Mouse (Mus musculus): Measurements from ENCODE around the gene Dbndd1. TPM values are rescaled to one million over a fixed set of nuclear protein-coding genes. Genes with fewer than 3 reads are reported as not detected.

The Dbndd1 gene
- polyA plus RNA-seq, 1 experiment from 2014 or later, result 3.2 TPM

- H3K4me2 ChIP-seq, result no peak overlapping the region
- no peaks in the 10 kb centered on the region; the same call in 1 of the 2 replicates for H3K9me3 ChIP-seq (replicated peaks; ENCODE audit: control insufficient read depth, low read length)
- H3K9ac ChIP-seq (ENCODE audit: low read depth, low read length), result no peak overlapping the region
- H3K4me3 ChIP-seq (ENCODE audit: low read depth, low read length), result no peak overlapping the region
- no peaks in the 10 kb centered on the region for H3K4me1 ChIP-seq (ENCODE audit: control insufficient read depth, insufficient read depth, low read length)
- H3K36me3 ChIP-seq (ENCODE audit: control insufficient read depth, insufficient read depth, low read length), result peaks cover 49% of the 10 kb centered on the region
- 93% methylated on average over 6 of the region's 6 CpGs for WGBS (ENCODE audit: insufficient replicate concordance)
- H3K27me3 ChIP-seq (ENCODE audit: control insufficient read depth, insufficient read depth, low read length), result no peaks in the 10 kb centered on the region
- no peak overlapping the region for H3K27ac ChIP-seq (ENCODE audit: low read depth, low read length)
- no peak for ATAC-seq (replicated peaks; ENCODE audit: insufficient number of reproducible peaks, low FRiP score, low TSS enrichment)
These were observed 11.3 kb downstream of the Dbndd1 start for GRCm38 (mm10) chr8:123503801-123504467.

- ATAC-seq (replicated peaks; ENCODE audit: insufficient number of reproducible peaks, low FRiP score, low TSS enrichment), result no peak
- H3K36me3 ChIP-seq (ENCODE audit: control insufficient read depth, insufficient read depth, low read length), result peaks cover 52% of the 10 kb centered on the region
These were observed 13.1 kb downstream of the Dbndd1 start for GRCm38 (mm10) chr8:123502192-123502591.

DNA sequence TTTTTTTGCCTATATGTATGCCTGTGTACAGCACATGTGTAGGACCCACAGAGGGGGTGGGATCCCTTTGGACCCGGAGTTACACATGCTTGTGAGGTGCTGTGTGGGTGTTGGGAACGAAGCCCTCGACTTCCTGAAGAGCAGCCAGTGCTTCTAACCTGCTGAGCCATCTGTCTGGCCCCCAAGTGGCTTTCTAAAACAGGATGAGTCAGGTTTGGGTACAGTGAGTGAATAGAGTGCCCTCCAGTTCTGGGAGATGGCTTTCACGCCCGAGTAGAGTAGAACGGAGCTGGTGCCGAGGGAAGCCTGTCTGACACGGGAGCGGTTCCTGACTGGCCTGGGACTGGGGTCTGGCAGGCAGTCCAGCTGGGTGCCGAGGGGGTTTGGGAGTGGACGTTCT, 15.7 kb downstream of the Dbndd1 start:
- H3K36me3 ChIP-seq (ENCODE audit: control insufficient read depth, insufficient read depth, low read length), result peaks cover 62% of the 10 kb centered on the region
- no peak for ATAC-seq (replicated peaks; ENCODE audit: insufficient number of reproducible peaks, low FRiP score, low TSS enrichment)
- no peak overlapping the region for H3K4me2 ChIP-seq
- no peaks in the 10 kb centered on the region; the same call in 1 of the 2 replicates for H3K9me3 ChIP-seq (replicated peaks; ENCODE audit: control insufficient read depth, low read length)
- H3K4me3 ChIP-seq (ENCODE audit: low read depth, low read length), result no peak overlapping the region
- no peak overlapping the region for H3K9ac ChIP-seq (ENCODE audit: low read depth, low read length)
- H3K27me3 ChIP-seq (ENCODE audit: control insufficient read depth, insufficient read depth, low read length), result no peaks in the 10 kb centered on the region
- H3K27ac ChIP-seq (ENCODE audit: low read depth, low read length), result no peak overlapping the region
- H3K4me1 ChIP-seq (ENCODE audit: control insufficient read depth, insufficient read depth, low read length), result no peaks in the 10 kb centered on the region
- 92% methylated on average over 11 of the region's 11 CpGs for WGBS (ENCODE audit: insufficient replicate concordance)

More at GRCm38 (mm10) chr8:123502192-123502591, 13.1 kb downstream of the Dbndd1 start:
- Histone ChIP-seq H3K4me2 (no peak overlapping the region), H3K9ac (ENCODE audit: low read depth, low read length) (no peak overlapping the region), H3K27ac (ENCODE audit: low read depth, low read length) (no peak overlapping the region), H3K4me1 (ENCODE audit: control insufficient read depth, insufficient read depth, low read length) (no peaks in the 10 kb centered on the region), H3K9me3 (replicated peaks; ENCODE audit: control insufficient read depth, low read length) (no peaks in the 10 kb centered on the region; the same call in 1 of the 2 replicates), H3K27me3 (ENCODE audit: control insufficient read depth, insufficient read depth, low read length) (no peaks in the 10 kb centered on the region), H3K4me3 (ENCODE audit: low read depth, low read length) (no peak overlapping the region)
- 94% methylated on average over 5 of the region's 5 CpGs for WGBS (ENCODE audit: insufficient replicate concordance)

GRCm38 (mm10) chr8:123498963-123499362, 16.3 kb downstream of the Dbndd1 start:
- Histone ChIP-seq H3K9ac (ENCODE audit: low read depth, low read length) (no peak overlapping the region), H3K27me3 (ENCODE audit: control insufficient read depth, insufficient read depth, low read length) (no peaks in the 10 kb centered on the region), H3K4me1 (ENCODE audit: control insufficient read depth, insufficient read depth, low read length) (no peaks in the 10 kb centered on the region), H3K36me3 (ENCODE audit: control insufficient read depth, insufficient read depth, low read length) (peaks cover 65% of the 10 kb centered on the region), H3K9me3 (replicated peaks; ENCODE audit: control insufficient read depth, low read length) (no peaks in the 10 kb centered on the region; the same call in 1 of the 2 replicates), H3K4me3 (ENCODE audit: low read depth, low read length) (no peak overlapping the region), H3K4me2 (no peak overlapping the region), H3K27ac (ENCODE audit: low read depth, low read length) (no peak overlapping the region)
- WGBS (ENCODE audit: insufficient replicate concordance), result 84% methylated on average over 11 of the region's 11 CpGs
- no peak for ATAC-seq (replicated peaks; ENCODE audit: insufficient number of reproducible peaks, low FRiP score, low TSS enrichment)

DNA sequence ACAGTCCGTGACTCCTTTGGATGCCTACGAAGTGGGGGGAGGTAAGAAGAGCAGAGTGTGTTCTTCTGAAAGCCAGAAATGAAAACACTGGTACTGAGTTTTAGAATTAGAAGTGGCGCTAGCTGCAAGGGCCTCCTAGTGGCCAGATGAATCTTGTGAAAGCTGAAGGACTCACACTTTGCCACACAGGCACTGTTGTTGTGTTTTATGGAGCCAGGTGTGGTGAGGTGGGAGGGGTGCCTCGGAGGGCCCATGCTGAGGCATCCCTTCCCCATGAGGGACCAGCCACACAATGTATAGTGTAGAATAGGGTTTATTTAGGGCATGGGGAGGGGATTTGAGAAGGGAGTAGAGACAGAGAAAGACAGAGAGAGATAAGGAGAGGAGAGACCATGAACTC, 17.6 kb downstream of the Dbndd1 start:
- H3K27ac ChIP-seq (ENCODE audit: low read depth, low read length), result no peak overlapping the region
- H3K4me2 ChIP-seq, result no peak overlapping the region
- WGBS (ENCODE audit: insufficient replicate concordance), result 86% methylated on average over 4 of the region's 4 CpGs
- peaks cover 58% of the 10 kb centered on the region for H3K36me3 ChIP-seq (ENCODE audit: control insufficient read depth, insufficient read depth, low read length)
- no peak overlapping the region for H3K9ac ChIP-seq (ENCODE audit: low read depth, low read length)
- H3K4me3 ChIP-seq (ENCODE audit: low read depth, low read length), result no peak overlapping the region
- no peaks in the 10 kb centered on the region for H3K27me3 ChIP-seq (ENCODE audit: control insufficient read depth, insufficient read depth, low read length)
- no peak for ATAC-seq (replicated peaks; ENCODE audit: insufficient number of reproducible peaks, low FRiP score, low TSS enrichment)
- no peaks in the 10 kb centered on the region for H3K9me3 ChIP-seq (replicated peaks; ENCODE audit: control insufficient read depth, low read length)
- no peaks in the 10 kb centered on the region for H3K4me1 ChIP-seq (ENCODE audit: control insufficient read depth, insufficient read depth, low read length)

GRCm38 (mm10) chr8:123492898-123493297, 22.4 kb downstream of the Dbndd1 start:
- no peak for ATAC-seq (replicated peaks; ENCODE audit: insufficient number of reproducible peaks, low FRiP score, low TSS enrichment)
- no peaks in the 10 kb centered on the region for H3K27me3 ChIP-seq (ENCODE audit: control insufficient read depth, insufficient read depth, low read length)
- no peaks in the 10 kb centered on the region for H3K4me1 ChIP-seq (ENCODE audit: control insufficient read depth, insufficient read depth, low read length)
- H3K9ac ChIP-seq (ENCODE audit: low read depth, low read length), result no peak overlapping the region
- H3K9me3 ChIP-seq (replicated peaks; ENCODE audit: control insufficient read depth, low read length), result no peaks in the 10 kb centered on the region
- peaks cover 53% of the 10 kb centered on the region for H3K36me3 ChIP-seq (ENCODE audit: control insufficient read depth, insufficient read depth, low read length)
- WGBS (ENCODE audit: insufficient replicate concordance), result 93% methylated on average over 9 of the region's 9 CpGs
- no peak overlapping the region for H3K4me3 ChIP-seq (ENCODE audit: low read depth, low read length)
- no peak overlapping the region for H3K27ac ChIP-seq (ENCODE audit: low read depth, low read length)
- no peak overlapping the region for H3K4me2 ChIP-seq

GRCm38 (mm10) chr8:123491280-123492075, 23.8 kb downstream of the Dbndd1 start:
- no peak for ATAC-seq (replicated peaks; ENCODE audit: insufficient number of reproducible peaks, low FRiP score, low TSS enrichment)
- no peak overlapping the region for H3K9ac ChIP-seq (ENCODE audit: low read depth, low read length)
- H3K4me2 ChIP-seq, result no peak overlapping the region
- WGBS (ENCODE audit: insufficient replicate concordance), result 89% methylated on average over 15 of the region's 15 CpGs
- no peak overlapping the region for H3K4me3 ChIP-seq (ENCODE audit: low read depth, low read length)
- H3K27ac ChIP-seq (ENCODE audit: low read depth, low read length), result no peak overlapping the region
- peaks cover 59% of the 10 kb centered on the region for H3K36me3 ChIP-seq (ENCODE audit: control insufficient read depth, insufficient read depth, low read length)
- no peaks in the 10 kb centered on the region for H3K9me3 ChIP-seq (replicated peaks; ENCODE audit: control insufficient read depth, low read length)
- no peaks in the 10 kb centered on the region for H3K27me3 ChIP-seq (ENCODE audit: control insufficient read depth, insufficient read depth, low read length)
- no peaks in the 10 kb centered on the region for H3K4me1 ChIP-seq (ENCODE audit: control insufficient read depth, insufficient read depth, low read length)

DNA sequence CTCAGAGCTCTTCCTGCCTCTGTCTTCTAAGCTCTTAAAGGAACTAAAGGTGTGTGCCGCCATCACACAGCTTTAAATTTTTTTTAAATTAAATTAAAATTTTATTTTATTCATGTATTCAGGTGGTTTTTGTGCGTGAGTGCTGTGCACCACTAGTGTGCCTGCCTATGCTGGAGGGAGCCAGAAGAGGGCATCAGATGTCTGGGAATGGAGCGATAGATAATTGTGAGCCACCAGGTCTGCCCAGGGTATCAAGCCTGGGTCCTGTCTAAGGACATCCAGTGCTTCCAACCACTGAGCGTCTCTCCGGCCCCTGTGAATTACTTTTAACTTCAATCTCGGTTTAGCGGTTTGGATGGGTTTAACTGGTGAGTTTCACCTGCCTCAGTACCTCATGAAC, 32.6 kb downstream of the Dbndd1 start:
- H3K4me1 ChIP-seq (ENCODE audit: control insufficient read depth, insufficient read depth, low read length), result peaks cover 9% of the 10 kb centered on the region
- H3K27ac ChIP-seq (ENCODE audit: low read depth, low read length), result no peak overlapping the region
- WGBS (ENCODE audit: insufficient replicate concordance), result 88% methylated on average over 7 of the region's 7 CpGs
- H3K9ac ChIP-seq (ENCODE audit: low read depth, low read length), result no peak overlapping the region
- H3K4me2 ChIP-seq, result no peak overlapping the region
- peaks cover 31% of the 10 kb centered on the region for H3K36me3 ChIP-seq (ENCODE audit: control insufficient read depth, insufficient read depth, low read length)
- no peak for ATAC-seq (replicated peaks; ENCODE audit: insufficient number of reproducible peaks, low FRiP score, low TSS enrichment)
- no peak overlapping the region for H3K4me3 ChIP-seq (ENCODE audit: low read depth, low read length)
- H3K27me3 ChIP-seq (ENCODE audit: control insufficient read depth, insufficient read depth, low read length), result no peaks in the 10 kb centered on the region
- no peaks in the 10 kb centered on the region for H3K9me3 ChIP-seq (replicated peaks; ENCODE audit: control insufficient read depth, low read length)
